Mouse (Mus musculus): ENCODE results near the gene Spryd7. TPM values are rescaled to one million over a fixed set of nuclear protein-coding genes. Genes with fewer than 3 reads are reported as not detected.
"Not testable (repeated sequence)": the region's sequence is repeated elsewhere in the genome, so short reads cannot be mapped to it uniquely, and the experiment has no call there.

The Spryd7 gene
- polyA plus RNA-seq, 1 experiment from 2014 or later: 15.4 TPM

DNA sequence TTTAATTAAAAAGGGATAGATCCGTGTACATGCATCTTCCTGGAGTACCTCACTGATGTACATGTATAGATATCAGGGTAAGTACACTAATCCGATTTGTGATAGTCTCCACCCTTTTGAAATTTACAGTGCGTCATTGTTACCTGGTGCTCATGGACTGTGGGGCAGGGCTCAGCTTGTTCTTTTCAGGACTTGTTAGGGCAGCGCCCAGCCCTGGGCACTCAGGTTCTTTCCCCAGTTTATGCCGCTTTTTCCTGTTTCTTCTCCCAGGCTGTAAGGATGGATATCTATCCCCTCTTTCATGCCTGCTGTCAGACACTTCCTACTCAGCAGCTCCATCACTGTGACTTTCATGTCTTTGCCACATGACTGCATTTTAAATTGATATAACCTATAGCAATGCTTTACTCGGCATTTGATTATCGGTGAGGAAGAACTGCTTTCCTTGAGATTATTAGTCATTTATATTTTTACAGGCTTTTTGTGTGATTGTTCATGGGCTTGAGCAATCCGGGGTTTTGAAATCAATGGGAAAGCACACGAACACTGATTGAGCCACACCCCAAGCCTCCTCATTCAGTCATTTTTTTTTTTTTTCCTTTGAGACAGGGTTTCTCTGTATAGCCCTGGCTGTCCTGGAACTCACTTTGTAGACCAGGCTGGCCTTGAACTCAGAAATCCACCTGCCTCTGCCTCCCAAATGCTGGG lies 40.2 kb upstream of the Spryd7 start:
- DNase-seq (ENCODE audit: low spot score) (no peak), ATAC-seq (ENCODE audit: insufficient number of reproducible peaks, low FRiP score, low TSS enrichment, low read depth) (no peak)
- Histone ChIP-seq H3K27me3 (ENCODE audit: control insufficient read depth, insufficient read depth, low read length) (no peaks in the 10 kb centered on the region), H3K9ac (ENCODE audit: low read length) (no peak overlapping the region), H3K4me2 (ENCODE audit: low read depth, severe bottlenecking) (no peak overlapping the region), H3K4me1 (ENCODE audit: control insufficient read depth, insufficient read depth, low read length) (no peaks in the 10 kb centered on the region), H3K4me3 (ENCODE audit: low read depth, low read length) (no peak overlapping the region), H3K27ac (replicated peaks; ENCODE audit: low read depth, low read length) (no peak overlapping the region), H3K9me3 (ENCODE audit: control insufficient read depth, low read length) (no peaks in the 10 kb centered on the region), H3K36me3 (ENCODE audit: control insufficient read depth, insufficient read depth, low read length) (no peaks in the 10 kb centered on the region)
- WGBS: 92% methylated on average over 9 of the region's 9 CpGs

DNA sequence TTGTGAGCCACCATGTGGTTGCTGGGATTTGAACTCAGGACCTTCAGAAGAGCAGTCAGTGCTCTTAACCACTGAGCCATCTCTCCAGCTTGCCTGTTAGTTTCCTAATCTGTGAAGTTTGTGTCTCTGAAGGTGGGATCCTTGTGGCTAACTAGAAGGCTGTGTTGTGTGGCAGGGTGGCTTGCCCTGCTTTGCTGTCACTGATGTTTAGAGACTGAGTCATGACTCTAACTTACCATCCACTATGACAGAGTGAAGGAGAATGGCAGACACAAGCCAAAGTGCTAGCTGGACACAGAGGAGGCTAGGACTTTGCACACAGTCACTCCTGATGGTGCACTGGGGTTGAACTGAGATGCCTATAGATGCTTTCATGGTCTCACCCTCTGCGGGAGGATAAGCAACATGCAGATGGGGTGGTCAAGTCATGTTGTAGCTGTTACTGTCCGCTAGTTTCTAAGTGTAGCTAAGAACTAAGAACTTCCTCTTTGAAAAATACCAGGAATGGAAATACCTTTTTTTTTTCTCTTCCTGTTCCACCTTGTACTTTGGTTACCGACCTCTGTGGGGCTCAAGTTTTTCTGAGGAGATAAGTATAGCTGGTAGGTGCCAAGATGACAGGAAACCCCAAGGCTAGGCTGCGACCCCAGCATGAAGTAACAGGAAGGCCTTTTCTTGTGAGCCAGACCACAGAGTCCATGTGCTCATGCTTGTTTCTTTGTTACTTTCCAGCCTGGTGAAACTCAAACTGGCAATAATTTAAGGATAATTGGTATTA lies 32.8 kb upstream of the Spryd7 start:
- Histone ChIP-seq H3K4me2 (ENCODE audit: low read depth, severe bottlenecking) (no peak overlapping the region), H3K9ac (ENCODE audit: low read length) (no peak overlapping the region), H3K9me3 (ENCODE audit: control insufficient read depth, low read length) (no peaks in the 10 kb centered on the region), H3K27ac (replicated peaks; ENCODE audit: low read depth, low read length) (no peak overlapping the region), H3K4me1 (ENCODE audit: control insufficient read depth, insufficient read depth, low read length) (no peaks in the 10 kb centered on the region), H3K27me3 (ENCODE audit: control insufficient read depth, insufficient read depth, low read length) (no peaks in the 10 kb centered on the region), H3K4me3 (ENCODE audit: low read depth, low read length) (no peak overlapping the region), H3K36me3 (ENCODE audit: control insufficient read depth, insufficient read depth, low read length) (no peaks in the 10 kb centered on the region)
- DNase-seq (ENCODE audit: low spot score) (no peak), ATAC-seq (ENCODE audit: insufficient number of reproducible peaks, low FRiP score, low TSS enrichment, low read depth) (no peak)
- WGBS: 78% methylated on average over 4 of the region's 4 CpGs

DNA sequence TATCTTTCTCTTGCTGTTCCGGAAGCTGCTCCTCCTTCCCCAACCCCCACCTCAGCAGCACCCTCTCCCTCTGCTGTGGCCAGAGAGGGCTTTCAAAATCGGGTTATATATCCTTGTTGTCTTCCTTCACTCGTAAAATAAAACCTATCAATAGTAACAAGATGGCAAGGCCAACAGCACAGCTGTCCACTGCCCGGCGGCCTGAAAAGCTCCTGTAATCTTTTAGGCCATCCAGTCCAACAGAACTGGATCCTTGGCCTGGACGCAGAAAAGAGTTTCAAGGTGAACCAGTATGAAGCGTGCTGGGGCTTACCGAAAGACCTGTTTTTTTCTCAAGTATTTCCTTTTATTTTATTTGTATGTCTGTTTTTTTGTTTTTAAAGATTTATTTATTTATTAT lies 19.3 kb upstream of the Spryd7 start:
- ATAC-seq (ENCODE audit: insufficient number of reproducible peaks, low FRiP score, low TSS enrichment, low read depth) (no peak), DNase-seq (ENCODE audit: low spot score) (no peak)
- Histone ChIP-seq H3K4me1 (ENCODE audit: control insufficient read depth, insufficient read depth, low read length) (no peaks in the 10 kb centered on the region), H3K27ac (replicated peaks; ENCODE audit: low read depth, low read length) (no peak overlapping the region), H3K4me2 (ENCODE audit: low read depth, severe bottlenecking) (no peak overlapping the region), H3K9me3 (ENCODE audit: control insufficient read depth, low read length) (no peaks in the 10 kb centered on the region), H3K27me3 (ENCODE audit: control insufficient read depth, insufficient read depth, low read length) (no peaks in the 10 kb centered on the region), H3K9ac (ENCODE audit: low read length) (no peak overlapping the region), H3K4me3 (ENCODE audit: low read depth, low read length) (no peak overlapping the region), H3K36me3 (ENCODE audit: control insufficient read depth, insufficient read depth, low read length) (no peaks in the 10 kb centered on the region)
- 83% methylated on average over 8 of the region's 8 CpGs for WGBS

DNA sequence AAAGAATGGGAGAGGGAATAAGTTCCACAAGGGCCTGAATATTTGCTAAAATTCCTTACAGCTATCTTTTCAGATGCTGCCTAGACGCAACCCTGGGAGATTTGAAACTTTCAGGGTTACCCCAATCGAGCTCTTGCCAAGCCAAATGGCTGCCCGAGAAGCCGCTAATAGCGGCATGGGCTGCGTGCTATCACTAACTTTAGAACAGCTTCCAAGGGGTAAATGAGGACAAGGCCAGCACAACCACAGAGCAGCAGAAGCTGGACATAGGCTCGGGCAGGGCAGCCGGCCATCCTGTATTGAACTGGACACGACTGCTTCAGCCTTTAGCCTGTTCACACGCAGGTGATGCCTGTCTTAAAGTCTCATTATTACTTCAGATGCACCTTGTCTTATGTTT lies 18.4 kb upstream of the Spryd7 start:
- ATAC-seq (ENCODE audit: insufficient number of reproducible peaks, low FRiP score, low TSS enrichment, low read depth) (no peak), DNase-seq (ENCODE audit: low spot score) (no peak)
- no peak overlapping the region for H3K4me2 ChIP-seq (ENCODE audit: low read depth, severe bottlenecking)
- no peaks in the 10 kb centered on the region for H3K27me3 ChIP-seq (ENCODE audit: control insufficient read depth, insufficient read depth, low read length)
- no peak overlapping the region for H3K27ac ChIP-seq (replicated peaks; ENCODE audit: low read depth, low read length)
- no peak overlapping the region for H3K9ac ChIP-seq (ENCODE audit: low read length)
- H3K4me1 ChIP-seq (ENCODE audit: control insufficient read depth, insufficient read depth, low read length): no peaks in the 10 kb centered on the region
- H3K4me3 ChIP-seq (ENCODE audit: low read depth, low read length): no peak overlapping the region
- H3K9me3 ChIP-seq (ENCODE audit: control insufficient read depth, low read length): no peaks in the 10 kb centered on the region
- H3K36me3 ChIP-seq (ENCODE audit: control insufficient read depth, insufficient read depth, low read length): no peaks in the 10 kb centered on the region
- WGBS: 86% methylated on average over 10 of the region's 10 CpGs

DNA sequence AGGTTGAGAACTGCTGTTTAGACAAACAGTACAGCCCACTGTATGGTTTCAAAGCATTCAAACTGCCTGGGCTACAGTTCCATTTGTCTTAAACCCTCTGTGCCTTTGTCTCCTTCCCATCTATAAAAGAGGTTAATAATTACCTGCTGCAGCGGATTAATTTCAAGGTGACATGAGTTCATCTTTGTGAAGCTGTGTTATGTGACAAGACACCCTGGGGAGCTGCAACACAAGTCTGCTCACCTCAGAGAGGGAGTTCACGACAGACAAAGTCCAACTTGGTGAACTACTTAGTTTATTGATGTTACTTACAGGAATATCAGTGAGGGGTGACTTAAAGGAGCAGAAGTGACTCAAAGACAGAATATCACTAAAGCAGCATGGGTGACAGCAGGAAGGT lies 15.4 kb upstream of the Spryd7 start:
- H3K4me3 ChIP-seq (ENCODE audit: low read depth, low read length): no peak overlapping the region
- H3K4me1 ChIP-seq (ENCODE audit: control insufficient read depth, insufficient read depth, low read length): no peaks in the 10 kb centered on the region
- no peak for DNase-seq (ENCODE audit: low spot score)
- no peak overlapping the region for H3K9ac ChIP-seq (ENCODE audit: low read length)
- ATAC-seq (ENCODE audit: insufficient number of reproducible peaks, low FRiP score, low TSS enrichment, low read depth): no peak
- H3K27me3 ChIP-seq (ENCODE audit: control insufficient read depth, insufficient read depth, low read length): no peaks in the 10 kb centered on the region
- H3K9me3 ChIP-seq (ENCODE audit: control insufficient read depth, low read length): no peaks in the 10 kb centered on the region
- no peaks in the 10 kb centered on the region for H3K36me3 ChIP-seq (ENCODE audit: control insufficient read depth, insufficient read depth, low read length)
- H3K4me2 ChIP-seq (ENCODE audit: low read depth, severe bottlenecking): no peak overlapping the region
- 83% methylated on average over 2 of the region's 2 CpGs for WGBS
- no peak overlapping the region for H3K27ac ChIP-seq (replicated peaks; ENCODE audit: low read depth, low read length)

DNA sequence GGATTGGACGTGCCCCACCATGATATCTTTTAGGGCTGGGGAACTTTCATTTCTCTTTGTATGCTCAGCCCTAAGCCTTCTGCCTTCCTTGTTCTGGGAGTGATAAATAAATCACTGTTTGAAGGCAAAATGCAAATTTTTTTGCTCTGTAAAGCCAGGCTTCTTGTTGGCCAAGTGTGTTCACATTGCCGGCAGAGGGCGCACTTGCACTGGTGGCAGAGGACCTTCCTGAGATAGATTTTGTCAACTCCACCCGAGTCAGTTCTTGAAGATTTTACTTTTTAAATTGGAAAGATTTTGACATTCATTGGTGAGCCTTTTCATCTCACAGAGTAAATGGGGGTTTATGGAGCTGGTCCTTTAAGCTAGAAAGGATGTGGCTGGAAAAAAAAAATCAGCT lies 14.7 kb upstream of the Spryd7 start:
- Histone ChIP-seq H3K4me2 (ENCODE audit: low read depth, severe bottlenecking) (no peak overlapping the region), H3K4me3 (ENCODE audit: low read depth, low read length) (no peak overlapping the region), H3K27me3 (ENCODE audit: control insufficient read depth, insufficient read depth, low read length) (no peaks in the 10 kb centered on the region), H3K4me1 (ENCODE audit: control insufficient read depth, insufficient read depth, low read length) (no peaks in the 10 kb centered on the region), H3K27ac (replicated peaks; ENCODE audit: low read depth, low read length) (no peak overlapping the region), H3K9me3 (ENCODE audit: control insufficient read depth, low read length) (no peaks in the 10 kb centered on the region), H3K36me3 (ENCODE audit: control insufficient read depth, insufficient read depth, low read length) (no peaks in the 10 kb centered on the region), H3K9ac (ENCODE audit: low read length) (no peak overlapping the region)
- WGBS: 15% methylated on average over 4 of the region's 4 CpGs
- ATAC-seq (ENCODE audit: insufficient number of reproducible peaks, low FRiP score, low TSS enrichment, low read depth): no peak
- peak; percentile 90 for DNase-seq (ENCODE audit: low spot score)

DNA sequence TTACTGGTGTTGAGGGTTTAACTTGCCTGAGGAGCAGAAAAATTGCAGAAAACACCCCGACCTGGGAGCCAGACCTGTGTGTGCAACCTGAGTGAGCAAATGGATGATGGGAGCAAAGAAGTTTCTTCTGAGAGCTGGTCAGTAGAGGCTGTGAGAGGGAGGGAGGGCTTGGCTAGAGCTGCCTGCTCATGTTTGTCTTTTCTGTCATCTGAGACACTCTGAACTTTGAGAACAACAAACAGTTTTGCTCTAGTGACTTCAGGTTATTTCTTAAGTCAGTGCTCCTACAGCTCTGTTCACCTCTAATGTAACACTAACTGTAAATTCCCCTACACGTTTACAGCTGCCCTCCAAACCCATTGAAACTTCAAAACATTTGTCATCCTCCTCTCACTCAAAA lies 12.7 kb upstream of the Spryd7 start:
- no peak for ATAC-seq (ENCODE audit: insufficient number of reproducible peaks, low FRiP score, low TSS enrichment, low read depth)
- Histone ChIP-seq H3K4me3 (ENCODE audit: low read depth, low read length) (no peak overlapping the region), H3K27me3 (ENCODE audit: control insufficient read depth, insufficient read depth, low read length) (no peaks in the 10 kb centered on the region), H3K9me3 (ENCODE audit: control insufficient read depth, low read length) (no peaks in the 10 kb centered on the region), H3K9ac (ENCODE audit: low read length) (no peak overlapping the region), H3K4me1 (ENCODE audit: control insufficient read depth, insufficient read depth, low read length) (no peaks in the 10 kb centered on the region), H3K36me3 (ENCODE audit: control insufficient read depth, insufficient read depth, low read length) (no peaks in the 10 kb centered on the region), H3K27ac (replicated peaks; ENCODE audit: low read depth, low read length) (no peak overlapping the region), H3K4me2 (ENCODE audit: low read depth, severe bottlenecking) (no peak overlapping the region)
- DNase-seq (ENCODE audit: low spot score): no peak
- 62% methylated on average over 2 of the region's 2 CpGs for WGBS

DNA sequence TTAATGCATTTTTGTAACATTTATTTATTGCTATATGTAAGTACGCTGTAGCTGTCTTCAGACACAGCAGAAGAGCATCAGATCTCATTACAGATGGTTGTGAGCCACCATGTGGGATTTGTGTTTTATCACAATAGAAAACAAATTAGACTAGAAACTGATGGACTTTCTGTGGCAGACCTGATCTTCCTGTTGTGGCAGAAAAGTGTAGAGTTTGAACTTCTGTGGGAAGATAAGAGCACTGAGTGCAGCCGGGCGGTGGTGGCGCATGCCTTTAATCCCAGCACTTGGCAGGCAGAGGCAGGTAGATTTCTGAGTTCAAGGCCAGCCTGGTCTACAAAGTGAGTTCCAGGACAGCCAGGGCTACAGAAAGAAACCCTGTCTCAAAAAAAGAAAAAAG lies 9.5 kb upstream of the Spryd7 start:
- H3K36me3 ChIP-seq (ENCODE audit: control insufficient read depth, insufficient read depth, low read length); H3K9ac ChIP-seq (ENCODE audit: low read length); H3K27me3 ChIP-seq (ENCODE audit: control insufficient read depth, insufficient read depth, low read length); H3K4me3 ChIP-seq (ENCODE audit: low read depth, low read length); H3K4me2 ChIP-seq (ENCODE audit: low read depth, severe bottlenecking); H3K27ac ChIP-seq (replicated peaks; ENCODE audit: low read depth, low read length); H3K9me3 ChIP-seq (ENCODE audit: control insufficient read depth, low read length); ATAC-seq (ENCODE audit: insufficient number of reproducible peaks, low FRiP score, low TSS enrichment, low read depth); DNase-seq (ENCODE audit: low spot score); H3K4me1 ChIP-seq (ENCODE audit: control insufficient read depth, insufficient read depth, low read length): not testable (repeated sequence)
- WGBS: 91% methylated on average over 4 of the region's 4 CpGs
